Mouse (Mus musculus): Measurements from ENCODE around the gene Pot1b. TPM values are rescaled to one million over a fixed set of nuclear protein-coding genes. Genes with fewer than 3 reads are reported as not detected.

Pot1b gene
- total and polyA plus RNA-seq, 3 experiments, result 1.5 to 2.8 (median 2.3) TPM

- H3K4me1 ChIP-seq (ENCODE audit: control insufficient read depth, insufficient read depth, low read length), result no peaks in the 10 kb centered on the region
- no peak for DNase-seq
- no peak overlapping the region for H3K27ac ChIP-seq
- no peak overlapping the region for H3K4me3 ChIP-seq
- H3K79me2 ChIP-seq (replicated peaks; ENCODE audit: control insufficient read depth, insufficient read depth, low read length), result no peaks in the 10 kb centered on the region
- intact Hi-C loops (cut with DNase I), result no loop called here
- TF ChIP-seq POLR2A (IDR thresholded peaks at IDR 0.05; ENCODE audit: insufficient read depth, low read depth, low read length) (no peak), EP300 (IDR thresholded peaks at IDR 0.05; ENCODE audit: insufficient read depth, low read depth, low read length) (no peak), CTCF (IDR thresholded peaks at IDR 0.05) (no peak)
- H3K36me3 ChIP-seq (ENCODE audit: control insufficient read depth, insufficient read depth, low read length), result no peaks in the 10 kb centered on the region
- 75% methylated on average over 1 of the region's 1 CpGs for WGBS
- H3K27me3 ChIP-seq (ENCODE audit: control insufficient read depth, insufficient read depth, low read length), result no peaks in the 10 kb centered on the region
- no peak overlapping the region for H3K9ac ChIP-seq (ENCODE audit: low read depth, low read length)
Measured at GRCm38 (mm10) chr17:55721270-55721669, 8.8 kb upstream of the Pot1b start.

DNA sequence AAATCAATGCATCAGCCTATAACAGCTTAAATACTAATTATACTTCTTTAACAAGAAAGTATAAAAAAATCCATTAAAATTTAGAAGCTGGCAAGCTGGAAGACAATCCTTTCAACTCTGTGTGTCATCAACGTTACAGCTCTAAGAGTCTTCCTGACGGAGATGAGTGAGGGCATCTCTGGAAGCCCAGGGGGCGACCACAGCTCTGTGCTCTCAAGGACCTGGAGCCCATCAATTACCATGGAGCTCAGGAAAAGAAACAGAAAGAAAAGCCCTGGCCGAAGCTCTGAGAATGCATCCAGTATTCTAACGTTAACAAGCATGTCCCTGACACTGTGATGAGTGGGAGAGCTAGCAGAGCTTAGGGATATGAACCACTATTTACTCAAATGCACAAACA, 9.6 kb downstream of the Pot1b start:
- 91% methylated on average over 5 of the region's 5 CpGs for WGBS
- Histone ChIP-seq H3K27me3 (ENCODE audit: control insufficient read depth, insufficient read depth, low read length) (no peaks in the 10 kb centered on the region), H3K36me3 (ENCODE audit: control insufficient read depth, insufficient read depth, low read length) (no peaks in the 10 kb centered on the region), H3K27ac (no peak overlapping the region), H3K4me1 (ENCODE audit: control insufficient read depth, insufficient read depth, low read length) (no peaks in the 10 kb centered on the region), H3K79me2 (replicated peaks; ENCODE audit: control insufficient read depth, insufficient read depth, low read length) (no peaks in the 10 kb centered on the region), H3K4me3 (no peak overlapping the region), H3K9ac (ENCODE audit: low read depth, low read length) (no peak overlapping the region)
- intact Hi-C loops (cut with DNase I), result no loop called here
- no peak for TF ChIP-seq CTCF (IDR thresholded peaks at IDR 0.05)
- TF ChIP-seq POLR2A (IDR thresholded peaks at IDR 0.05; ENCODE audit: insufficient read depth, low read depth, low read length), result no peak
- no peak for TF ChIP-seq EP300 (IDR thresholded peaks at IDR 0.05; ENCODE audit: insufficient read depth, low read depth, low read length)
- no peak for DNase-seq

DNA sequence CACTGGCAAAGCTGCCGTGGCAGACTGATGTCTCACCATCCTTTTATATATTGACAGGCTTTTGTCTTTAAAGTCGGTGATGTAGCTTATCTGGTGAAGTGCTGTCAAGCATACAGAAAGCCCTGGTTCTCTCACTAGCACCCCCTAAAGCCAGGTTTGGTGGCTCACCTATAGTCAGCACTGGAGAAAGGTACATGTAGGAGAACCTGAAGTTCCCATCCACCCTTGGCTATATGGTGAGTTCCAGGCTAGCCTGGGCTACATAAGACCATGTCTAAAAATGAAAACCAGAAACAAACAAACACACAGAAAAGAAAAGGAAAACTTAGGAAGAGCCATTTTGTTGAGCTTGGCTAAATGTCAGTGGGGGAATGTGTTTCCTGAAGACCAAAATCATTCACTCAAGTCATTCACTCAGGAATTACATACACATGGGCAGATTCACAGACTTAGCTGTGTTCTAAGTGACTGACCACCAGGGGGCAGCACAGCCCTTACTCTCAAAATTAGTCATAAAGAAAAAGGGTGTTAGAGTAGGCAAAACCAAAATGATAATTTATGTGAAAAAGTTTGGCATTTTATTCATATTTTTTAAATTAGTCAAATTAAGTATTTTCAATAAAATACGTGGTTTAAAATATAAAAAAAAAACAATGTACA, 10.1 kb downstream of the Pot1b start:
- Histone ChIP-seq H3K79me2 (replicated peaks; ENCODE audit: control insufficient read depth, insufficient read depth, low read length) (no peaks in the 10 kb centered on the region), H3K27me3 (ENCODE audit: control insufficient read depth, insufficient read depth, low read length) (no peaks in the 10 kb centered on the region), H3K4me1 (ENCODE audit: control insufficient read depth, insufficient read depth, low read length) (no peaks in the 10 kb centered on the region), H3K36me3 (ENCODE audit: control insufficient read depth, insufficient read depth, low read length) (no peaks in the 10 kb centered on the region), H3K9ac (ENCODE audit: low read depth, low read length) (no peak overlapping the region), H3K27ac (no peak overlapping the region), H3K4me3 (no peak overlapping the region)
- intact Hi-C loops (cut with DNase I), result no loop called here
- 56% methylated on average over 3 of the region's 3 CpGs for WGBS
- no peak for TF ChIP-seq EP300 (IDR thresholded peaks at IDR 0.05; ENCODE audit: insufficient read depth, low read depth, low read length)
- TF ChIP-seq CTCF (IDR thresholded peaks at IDR 0.05), result peak; percentile 88
- TF ChIP-seq POLR2A (IDR thresholded peaks at IDR 0.05; ENCODE audit: insufficient read depth, low read depth, low read length), result no peak
- peak; percentile 52 to 77 for DNase-seq

DNA sequence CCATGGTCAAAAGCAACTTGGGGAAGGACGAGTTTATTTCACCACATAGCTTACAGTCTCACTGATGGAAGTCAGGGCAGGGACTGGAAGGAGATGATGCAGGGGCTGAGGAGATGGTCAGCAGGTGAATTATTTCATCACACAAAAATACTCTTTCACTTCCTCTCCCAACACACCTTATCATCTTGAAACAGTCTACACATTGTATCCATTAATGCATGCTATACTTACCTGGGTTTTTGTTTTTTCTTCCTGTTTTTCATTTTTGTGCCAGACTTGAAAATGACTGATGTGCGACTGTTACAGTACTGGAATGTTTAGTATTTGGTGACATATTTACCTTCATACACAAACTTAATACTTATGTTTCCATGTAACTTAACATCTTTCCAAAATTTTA, 13.0 kb downstream of the Pot1b start:
- 91% methylated on average over 2 of the region's 2 CpGs for WGBS
- Histone ChIP-seq H3K27me3 (ENCODE audit: control insufficient read depth, insufficient read depth, low read length) (no peaks in the 10 kb centered on the region), H3K9ac (ENCODE audit: low read depth, low read length) (no peak overlapping the region), H3K4me3 (no peak overlapping the region), H3K36me3 (ENCODE audit: control insufficient read depth, insufficient read depth, low read length) (no peaks in the 10 kb centered on the region; the same call in 1 of the 2 replicates), H3K79me2 (replicated peaks; ENCODE audit: control insufficient read depth, insufficient read depth, low read length) (no peaks in the 10 kb centered on the region), H3K27ac (no peak overlapping the region), H3K4me1 (ENCODE audit: control insufficient read depth, insufficient read depth, low read length) (no peaks in the 10 kb centered on the region)
- no peak for DNase-seq
- intact Hi-C loops (cut with DNase I), result no loop called here
- TF ChIP-seq CTCF (IDR thresholded peaks at IDR 0.05) (no peak), POLR2A (IDR thresholded peaks at IDR 0.05; ENCODE audit: insufficient read depth, low read depth, low read length) (no peak), EP300 (IDR thresholded peaks at IDR 0.05; ENCODE audit: insufficient read depth, low read depth, low read length) (no peak)

DNA sequence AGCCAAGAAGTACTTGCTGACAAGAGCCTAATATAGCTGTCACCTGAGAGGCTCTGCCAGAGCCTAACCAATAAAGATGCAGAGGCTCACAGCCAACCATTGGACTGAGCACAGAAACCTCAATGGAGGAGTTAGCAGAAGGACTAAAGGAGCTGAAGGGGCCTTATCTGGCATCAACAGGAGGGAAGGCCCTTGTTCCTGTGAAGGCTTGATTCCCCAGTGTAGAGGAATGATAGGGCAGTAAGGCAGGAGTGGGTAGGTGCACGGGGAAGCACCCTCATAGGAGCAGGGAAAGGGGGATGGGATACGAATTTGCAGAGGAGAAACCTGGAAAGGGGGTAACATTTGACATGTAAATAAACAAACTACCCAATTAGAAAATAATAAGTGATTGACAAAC, 51.3 kb downstream of the Pot1b start:
- Histone ChIP-seq H3K79me2 (replicated peaks; ENCODE audit: control insufficient read depth, insufficient read depth, low read length) (no peaks in the 10 kb centered on the region), H3K4me3 (no peak overlapping the region), H3K36me3 (ENCODE audit: control insufficient read depth, insufficient read depth, low read length) (no peaks in the 10 kb centered on the region), H3K27ac (no peak overlapping the region), H3K27me3 (ENCODE audit: control insufficient read depth, insufficient read depth, low read length) (no peaks in the 10 kb centered on the region), H3K9ac (ENCODE audit: low read depth, low read length) (no peak overlapping the region), H3K4me1 (ENCODE audit: control insufficient read depth, insufficient read depth, low read length) (no peaks in the 10 kb centered on the region)
- intact Hi-C loops (cut with DNase I), result no loop called here
- no peak for DNase-seq
- TF ChIP-seq EP300 (IDR thresholded peaks at IDR 0.05; ENCODE audit: insufficient read depth, low read depth, low read length) (no peak), POLR2A (IDR thresholded peaks at IDR 0.05; ENCODE audit: insufficient read depth, low read depth, low read length) (no peak), CTCF (IDR thresholded peaks at IDR 0.05) (no peak)
- 70% methylated on average over 2 of the region's 2 CpGs for WGBS

DNA sequence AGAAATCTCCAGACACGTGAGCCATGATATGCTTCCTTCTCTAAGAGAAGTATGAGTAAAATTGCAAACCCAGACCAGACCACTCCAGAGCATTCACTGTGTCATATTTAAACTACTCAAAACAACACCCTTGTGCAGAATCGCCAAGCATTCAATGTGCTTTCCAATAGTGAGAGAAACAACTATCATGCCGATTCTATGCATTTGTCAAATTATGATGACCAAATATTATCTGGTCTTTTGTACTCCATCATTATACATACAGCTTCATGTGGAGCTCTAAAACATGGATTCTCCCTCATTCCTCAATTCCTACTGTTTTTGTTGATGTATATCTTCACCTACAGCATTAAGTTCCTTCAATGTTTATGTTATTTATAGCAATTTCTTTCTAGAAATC, 87.3 kb downstream of the Pot1b start, which contains the start of gene Vmn2r118:
Vmn2r118 (minus strand) TSS at position 101 of the 400 bp plus-strand sequence.
- no peaks in the 10 kb centered on the region for H3K27me3 ChIP-seq (ENCODE audit: control insufficient read depth, insufficient read depth, low read length)
- no peak for TF ChIP-seq CTCF (IDR thresholded peaks at IDR 0.05)
- TF ChIP-seq EP300 (IDR thresholded peaks at IDR 0.05; ENCODE audit: insufficient read depth, low read depth, low read length), result no peak
- no peak for TF ChIP-seq POLR2A (IDR thresholded peaks at IDR 0.05; ENCODE audit: insufficient read depth, low read depth, low read length)
- DNase-seq, result no peak
- no peak within 1 kb of the TSS for H3K4me3 ChIP-seq
- WGBS, result 83% methylated on average over 3 of the region's 3 CpGs
- intact Hi-C loops (cut with DNase I), result no loop called here
- no peak within 1 kb of the TSS for H3K27ac ChIP-seq
- H3K36me3 ChIP-seq (ENCODE audit: control insufficient read depth, insufficient read depth, low read length), result no peaks in the 10 kb centered on the region
- no peaks in the 10 kb centered on the region for H3K4me1 ChIP-seq (ENCODE audit: control insufficient read depth, insufficient read depth, low read length)
- no peaks in the 10 kb centered on the region for H3K79me2 ChIP-seq (replicated peaks; ENCODE audit: control insufficient read depth, insufficient read depth, low read length)
- H3K9ac ChIP-seq (ENCODE audit: low read depth, low read length), result no peak within 1 kb of the TSS

Other genes with a start within 250 kb of the Pot1b start
- gene Vmn2r118, start 87.4 kb downstream of the Pot1b start, total RNA-seq (2021), result not detected
- gene Vmn2r118, start 87.4 kb downstream of the Pot1b start, polyA plus RNA-seq (2012; rRNA removed), result not detected in 2 replicates
- under 1 TPM; 0.47 to 0.75 TPM for gene Adgre4, start 37.4 kb upstream of the Pot1b start, total RNA-seq (2021)
- 0.82 and 0.92 TPM in 2 replicates for gene Adgre4, start 37.4 kb upstream of the Pot1b start, polyA plus RNA-seq (2012; rRNA removed)
- 1 to 10 TPM; 4.0 to 4.2 TPM for gene Zfp119a, start 166.3 kb upstream of the Pot1b start, total RNA-seq (2021)
- gene Zfp119a, start 166.3 kb upstream of the Pot1b start, polyA plus RNA-seq (2012; rRNA removed), result 0.43 and 1.0 TPM in 2 replicates
- gene Zfp959, start 179.5 kb upstream of the Pot1b start, total RNA-seq (2021), result 1 to 10 TPM; 3.8 TPM
- 1.4 and 2.1 TPM in 2 replicates for gene Zfp959, start 179.5 kb upstream of the Pot1b start, polyA plus RNA-seq (2012; rRNA removed)
- 1 to 10 TPM; 2.5 to 3.9 TPM for gene Zfp119b, start 236.9 kb upstream of the Pot1b start, total RNA-seq (2021)
- gene Zfp119b, start 236.9 kb upstream of the Pot1b start, polyA plus RNA-seq (2012; rRNA removed), result 0.49 and 1.2 TPM in 2 replicates
- under 1 TPM; 0.34 to 0.91 TPM for gene Ebi3, start 240.0 kb upstream of the Pot1b start, total RNA-seq (2021)
- 1.3 and 4.1 TPM in 2 replicates for gene Ebi3, start 240.0 kb upstream of the Pot1b start, polyA plus RNA-seq (2012; rRNA removed)
- 1 to 10 TPM; 8.3 to 9.2 TPM for gene Yju2, start 246.5 kb upstream of the Pot1b start, total RNA-seq (2021)
- 3.7 and 4.2 TPM in 2 replicates for gene Yju2, start 246.5 kb upstream of the Pot1b start, polyA plus RNA-seq (2012; rRNA removed)

Measured in heart, adult 2 months (tissue).